8 mouse cellular contexts compared by ENCODE assay signal in the genomic region with DNA sequence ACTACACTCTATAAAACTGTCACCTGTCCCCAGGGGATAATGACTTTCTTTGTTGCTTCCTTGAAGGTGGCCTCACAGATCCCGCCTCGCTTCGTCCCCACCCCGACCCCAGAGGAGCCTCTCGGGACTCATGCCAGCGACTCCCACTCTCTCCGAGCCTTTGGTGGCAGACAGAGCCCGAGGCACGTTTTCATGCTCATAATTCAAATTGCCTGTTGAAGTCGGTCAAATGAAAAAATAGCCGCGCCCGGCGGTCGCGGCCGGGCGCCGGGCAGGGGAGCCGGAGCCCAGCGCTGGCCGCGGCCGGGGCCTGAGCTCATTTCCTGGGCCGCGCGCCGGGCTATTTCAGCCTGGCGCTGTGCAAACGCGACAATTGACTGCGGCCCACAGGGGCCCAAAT. TPM values are rescaled to one million over a fixed set of nuclear protein-coding genes. Genes with fewer than 3 reads are reported as not detected.
DNase-seq lines count a peak whose midpoint lies in the region; ATAC-seq and TF ChIP-seq lines count a peak whose summit lies in the region.
"Had no signal": no experiment of that assay in that cellular context is flagged by ENCODE, and none has a peak within 500 bp of the region (broad histone marks: within the 10 kb centered on the region; RNA-seq: fewer than 3 reads in every experiment).

No protein-coding gene starts in this region.

- peak overlapping the region; percentile 84 for H3K9ac ChIP-seq in ES-Bruce4 (ENCODE audit: low read depth, poor library complexity, severe bottlenecking)
- H3K9ac ChIP-seq in midbrain, embryonic 15.5 days = peak overlapping the region; percentile 56

- peak overlapping the region; percentile 81 for H3K4me2 ChIP-seq in midbrain, embryonic 15.5 days

- H3K9me3 ChIP-seq in ES-Bruce4 (replicated peaks; ENCODE audit: control insufficient read depth, insufficient read depth, low read length, poor library complexity, severe bottlenecking) = no peaks in the 10 kb centered on the region
- no peaks in the 10 kb centered on the region for H3K9me3 ChIP-seq in midbrain, embryonic 15.5 days

- peaks cover 3% of the 10 kb centered on the region for H3K4me1 ChIP-seq in ES-Bruce4 (ENCODE audit: control insufficient read depth, insufficient read depth, low read length)
- H3K4me1 ChIP-seq in midbrain, embryonic 15.5 days = peaks cover 12% of the 10 kb centered on the region

- no peak overlapping the region for H3K27ac ChIP-seq in ES-Bruce4 (ENCODE audit: insufficient read depth, low read length)
- peak overlapping the region; percentile 67 for H3K27ac ChIP-seq in midbrain, embryonic 15.5 days

- no peaks in the 10 kb centered on the region for H3K36me3 ChIP-seq in ES-Bruce4 (ENCODE audit: control insufficient read depth, insufficient read depth, low read length, poor library complexity, severe bottlenecking)
- H3K36me3 ChIP-seq in midbrain, embryonic 15.5 days (replicated peaks) = no peaks in the 10 kb centered on the region

- H3K4me3 ChIP-seq in ES-Bruce4 (ENCODE audit: low read depth, low read length) = peak overlapping the region; percentile 73
- peak overlapping the region; percentile 41 for H3K4me3 ChIP-seq in midbrain, embryonic 15.5 days

- no peak for TF ChIP-seq CTCF in ES-Bruce4 (IDR thresholded peaks at IDR 0.05; ENCODE audit: low read depth, low read length)

- ATAC-seq in midbrain, embryonic 15.5 days (replicated peaks) = no peak
- no peak for ATAC-seq in erythroid progenitor cell, adult 5-6 weeks (replicated peaks; ENCODE audit: low FRiP score, poor library complexity, severe bottlenecking)

- no peak for TF ChIP-seq EP300 in ES-Bruce4 (IDR thresholded peaks at IDR 0.05; ENCODE audit: insufficient read depth, low read depth, low read length)

- peak; percentile 47 for DNase-seq in adrenal gland, postnatal 10 days
- DNase-seq in forelimb bud, embryonic 11.5 days (ENCODE audit: low read depth, low spot score) = peak; percentile 27
- DNase-seq in kidney, postnatal 10 days = peak; percentile 55
- no peak for DNase-seq in layer of hippocampus, adult 8-10 months (ENCODE audit: low spot score in 2 of 2)

- TF ChIP-seq POLR2A in ES-Bruce4 (IDR thresholded peaks at IDR 0.05; ENCODE audit: insufficient read depth, low read length) = no peak

- no peaks in the 10 kb centered on the region for H3K27me3 ChIP-seq in ES-Bruce4 (ENCODE audit: control insufficient read depth, insufficient read depth, low read length, poor library complexity, severe bottlenecking)
- H3K27me3 ChIP-seq in midbrain, embryonic 15.5 days (replicated peaks) = peaks cover 12% of the 10 kb centered on the region

- WGBS in midbrain, embryonic 15.5 days = under 1% methylated on average over 29 of the region's 32 CpGs

RNA-seq across cellular contexts. Expression of gene Sost, which starts 29.7 kb away (rescaled TPM):
- not detected in 2 replicates for polyA plus RNA-seq in ES-Bruce4 (2011; ENCODE audit: insufficient read depth, insufficient read length, low read depth, missing spikeins)
- 1 to 10 TPM in 1 of 2 experiments, not detected in 1; 3.0 TPM for total RNA-seq in adrenal gland, postnatal 10 days (2021)
- polyA plus RNA-seq in midbrain, embryonic 15.5 days (2015; fragmentation: Nextera tagmentation; extraction: Ambion mirVana) = not detected in 2 replicates
- total RNA-seq in erythroid progenitor cell, adult 5-6 weeks (2015; ENCODE audit: low replicate concordance) = not detected in 2 replicates
- not detected in 2 replicates for total RNA-seq in erythroid progenitor cell, adult 5-6 weeks (2017; ENCODE audit: low replicate concordance)
- total RNA-seq in layer of hippocampus, adult 8-10 months (2022) = under 1 TPM in 1 of 4 experiments, not detected in 3; 0.22 TPM

RNA-seq across cellular contexts. Expression of gene Meox1, which starts 42.9 kb away (rescaled TPM):
- 0.70 TPM in 1 of 2 replicates, not detected in the other for polyA plus RNA-seq in ES-Bruce4 (2011; ENCODE audit: insufficient read depth, insufficient read length, low read depth, missing spikeins)
- total RNA-seq in adrenal gland, postnatal 10 days (2021) = 10 to 100 TPM; 10.1 to 11.0 TPM
- polyA plus RNA-seq in midbrain, embryonic 15.5 days (2015; fragmentation: Nextera tagmentation; extraction: Ambion mirVana) = 0.57 and 0.75 TPM in 2 replicates
- total RNA-seq in erythroid progenitor cell, adult 5-6 weeks (2015; ENCODE audit: low replicate concordance) = not detected in 2 replicates
- not detected in 2 replicates for total RNA-seq in erythroid progenitor cell, adult 5-6 weeks (2017; ENCODE audit: low replicate concordance)
- 1 to 10 TPM in 1 of 4 experiments, under 1 TPM in 3; 0.86 to 1.1 (median 0.87) TPM for total RNA-seq in layer of hippocampus, adult 8-10 months (2022)

RNA-seq across cellular contexts. Expression of gene Cfap97d1, which starts 47.0 kb away (rescaled TPM):
- polyA plus RNA-seq in ES-Bruce4 (2011; ENCODE audit: insufficient read depth, insufficient read length, low read depth, missing spikeins) = not detected in 2 replicates
- not detected for total RNA-seq in adrenal gland, postnatal 10 days (2021)
- polyA plus RNA-seq in midbrain, embryonic 15.5 days (2015; fragmentation: Nextera tagmentation; extraction: Ambion mirVana) = not detected in 2 replicates
- total RNA-seq in erythroid progenitor cell, adult 5-6 weeks (2015; ENCODE audit: low replicate concordance) = not detected in 2 replicates
- total RNA-seq in erythroid progenitor cell, adult 5-6 weeks (2017; ENCODE audit: low replicate concordance) = not detected in 2 replicates
- total RNA-seq in layer of hippocampus, adult 8-10 months (2022) = not detected
- polyA plus RNA-seq: spleen, adult 2 months had no signal

RNA-seq across cellular contexts. Expression of gene Dusp3, which starts 49.7 kb away (rescaled TPM):
- polyA plus RNA-seq in ES-Bruce4 (2011; ENCODE audit: insufficient read depth, insufficient read length, low read depth, missing spikeins) = 11.9 and 13.3 TPM in 2 replicates
- 10 to 100 TPM; 93.3 to 96.3 TPM for total RNA-seq in adrenal gland, postnatal 10 days (2021)
- 21.7 and 22.2 TPM in 2 replicates for polyA plus RNA-seq in midbrain, embryonic 15.5 days (2015; fragmentation: Nextera tagmentation; extraction: Ambion mirVana)
- 0.42 and 3.2 TPM in 2 replicates for total RNA-seq in erythroid progenitor cell, adult 5-6 weeks (2015; ENCODE audit: low replicate concordance)
- 1.6 and 2.7 TPM in 2 replicates for total RNA-seq in erythroid progenitor cell, adult 5-6 weeks (2017; ENCODE audit: low replicate concordance)
- total RNA-seq in layer of hippocampus, adult 8-10 months (2022) = 100 to 1,000 TPM; 151 to 190 (median 164) TPM

Comparison
In these comparisons a context has a peak if more than half of its experiments do, and no peak if none do; other contexts are left out.
1. DNase-seq: peak in adrenal gland, postnatal 10 days (single experiment), forelimb bud, embryonic 11.5 days (single experiment) and kidney, postnatal 10 days (single experiment); none in layer of hippocampus, adult 8-10 months (0 of 2).
2. RNA of gene Meox1, which starts 42.9 kb away (total RNA-seq): 10.1 to 11.0 TPM in adrenal gland, postnatal 10 days; 0.86 to 1.1 TPM in layer of hippocampus, adult 8-10 months and not detected in erythroid progenitor cell, adult 5-6 weeks; every median in the first group is over 4 times any median in the second.